Mouse (Mus musculus): Measurements from ENCODE around the gene Ulk1.

Gene Ulk1

DNA sequence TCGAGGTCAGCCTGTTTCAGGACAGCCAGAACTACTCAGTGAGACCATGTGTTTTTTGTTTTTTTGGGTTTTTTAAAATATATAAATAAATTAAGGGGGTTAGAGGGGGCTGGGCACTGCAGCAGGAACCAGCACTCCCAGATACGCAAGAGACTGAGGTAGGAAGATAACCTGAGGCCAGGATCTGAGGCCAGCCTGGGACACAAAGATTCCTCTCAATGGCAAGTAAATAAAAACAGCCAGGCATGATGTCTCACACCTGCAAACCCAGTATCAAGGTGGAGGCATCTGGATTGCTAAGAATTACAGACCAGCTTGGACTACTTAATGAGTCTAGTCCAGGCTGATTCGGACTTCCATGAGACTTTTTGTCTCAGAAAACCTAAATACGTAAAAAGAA is 40.6 kb downstream of the Ulk1 start:
- no peak for ATAC-seq (ENCODE audit: low TSS enrichment)

DNA sequence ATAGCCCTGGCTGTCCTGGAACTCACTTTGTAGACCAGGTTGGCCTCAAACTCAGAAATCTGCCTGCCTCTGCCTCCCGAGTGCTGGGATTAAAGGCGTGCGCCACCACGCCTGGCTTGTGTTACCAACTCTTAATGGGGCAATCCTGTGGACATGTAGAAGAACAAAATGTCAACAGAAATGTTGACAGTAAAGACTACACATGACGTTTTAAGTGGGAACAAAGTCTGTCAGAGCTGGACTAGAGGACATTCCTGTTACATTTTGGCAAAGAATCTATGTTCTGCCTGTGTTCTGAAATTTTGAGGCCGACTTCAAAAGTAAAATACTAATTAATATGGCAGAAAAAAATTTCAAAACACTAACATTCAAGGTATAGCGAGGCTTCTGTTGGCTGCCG is 46.0 kb downstream of the Ulk1 start:
- no peak for ATAC-seq (ENCODE audit: low TSS enrichment)

DNA sequence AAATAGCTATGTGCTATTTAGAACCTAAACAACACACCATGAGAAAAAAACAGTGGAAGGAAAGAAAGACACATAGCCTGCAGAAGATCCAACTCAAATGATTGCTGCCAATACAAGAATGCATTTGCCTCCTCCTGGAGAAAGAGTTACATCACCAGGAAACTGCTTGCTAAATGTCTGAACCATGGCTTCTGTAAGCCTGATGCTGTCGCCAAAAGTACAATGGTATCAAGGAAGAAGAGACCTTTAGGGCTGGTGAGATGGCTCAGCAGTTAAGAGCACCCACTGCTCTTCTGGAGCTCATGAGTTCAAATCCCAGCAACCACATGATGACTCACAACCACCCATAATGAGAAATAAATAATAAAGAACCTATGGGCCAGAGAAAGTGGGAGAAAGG is 64.9 kb downstream of the Ulk1 start:
- ATAC-seq (ENCODE audit: low TSS enrichment) = no peak

DNA sequence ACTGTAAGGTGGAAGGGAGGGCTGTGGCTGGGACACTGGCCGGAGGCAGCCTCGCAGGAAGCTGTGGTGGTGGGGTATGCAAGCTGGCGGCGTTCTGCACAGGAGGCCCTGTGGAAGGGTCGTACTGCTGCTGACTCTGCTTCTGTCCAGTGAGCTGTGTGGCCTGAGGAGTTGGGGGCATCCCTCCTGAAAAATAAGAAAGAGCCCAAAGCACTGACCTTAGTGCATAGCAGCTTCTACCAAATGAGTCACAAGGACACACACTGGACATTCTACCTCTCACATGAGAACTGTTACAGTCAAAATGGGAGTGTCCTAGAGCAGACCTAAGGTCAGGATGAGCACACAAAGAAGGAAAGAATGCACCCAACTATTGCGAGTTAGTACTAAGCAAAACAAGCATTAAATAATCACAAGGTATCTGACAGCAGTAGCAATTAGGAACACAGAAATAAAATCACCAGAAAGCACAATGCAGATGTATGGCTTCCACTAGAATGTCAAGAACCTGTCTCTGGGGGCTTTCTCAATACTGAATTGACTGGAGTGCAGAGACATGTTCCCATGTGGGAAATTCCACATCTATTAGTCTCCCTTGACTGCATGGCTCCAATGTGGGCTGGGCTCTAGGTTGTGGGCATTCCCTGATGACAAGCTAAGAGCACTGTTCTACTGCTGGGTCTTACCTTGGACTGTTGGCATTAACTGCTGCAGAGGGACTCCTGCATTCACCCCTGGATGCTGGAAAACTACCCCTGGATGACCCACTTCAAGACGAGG is 70.2 kb downstream of the Ulk1 start:
- no peak for ATAC-seq (ENCODE audit: low TSS enrichment)

DNA sequence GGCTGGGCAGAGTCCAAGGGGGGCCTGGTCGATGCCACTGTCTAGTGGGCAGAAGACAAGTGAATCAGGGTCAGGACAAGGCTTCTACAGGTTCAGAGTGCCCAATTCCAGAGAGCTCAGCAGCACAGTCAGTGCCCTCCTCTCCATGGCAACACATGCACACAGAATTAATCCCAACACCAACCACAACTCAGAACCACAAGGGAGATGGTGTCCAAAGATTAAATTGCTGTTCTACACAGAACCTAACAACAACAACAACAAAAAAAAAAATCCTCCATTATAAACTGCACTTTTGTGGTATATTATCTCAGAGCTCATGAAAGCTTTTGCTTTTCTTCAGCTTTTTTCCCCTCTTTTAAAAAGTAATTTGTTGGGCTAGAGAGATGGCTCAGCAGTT is 74.3 kb downstream of the Ulk1 start:
- ATAC-seq (ENCODE audit: low TSS enrichment) = no peak

All from frontal cortex, adult (tissue).